Mouse (Mus musculus) left cerebral cortex, postnatal 4 days (tissue): ENCODE data around the gene Spock1. TPM values are rescaled to one million over a fixed set of nuclear protein-coding genes. Genes with fewer than 3 reads are reported as not detected.

ENCODE experiments used
- DNase-seq: peaks from one replicate; pipeline ENCODE4 v3.0.0-alpha.2; 2022
- intact Hi-C: fragments of 180-260 bp; cut with DNase I; formaldehyde crosslinking; loops from one replicate; pipeline ENCODE4 v1.15.1; 2025
- total RNA-seq, 2 experiments: library from RNA; stranded (reverse); gene quantifications; 2 replicates each; pipeline ENCODE4 v1.2.3; 2021

Spock1 gene
- 100 to 1,000 TPM; 197 to 198 TPM for total RNA-seq

DNA sequence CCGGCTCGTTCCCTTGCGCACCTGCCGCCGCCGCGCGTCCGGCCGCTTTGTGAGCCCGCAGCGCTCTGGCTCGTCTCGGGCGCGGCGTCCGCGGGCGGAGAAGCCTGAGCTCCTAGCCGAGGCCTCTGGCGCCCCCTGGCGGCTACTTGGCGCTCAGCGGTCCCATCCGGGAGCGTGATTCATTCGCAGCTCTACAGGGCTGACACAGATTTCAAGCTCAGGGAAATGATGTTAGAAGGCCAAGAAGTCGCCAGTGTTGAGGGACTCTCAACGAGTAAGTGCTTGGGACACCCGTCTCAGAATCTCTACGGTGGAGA is at the start of gene Spock1:
Spock1 (minus strand) TSS at position 67 of the 317 bp plus-strand sequence.
- intact Hi-C loops: loop anchor here (2.0 to 10.0 kb wide), 4 partner anchors 143 to 627 kb away; no protein-coding TSS in a partner anchor
- peak; percentile 94 for DNase-seq

DNA sequence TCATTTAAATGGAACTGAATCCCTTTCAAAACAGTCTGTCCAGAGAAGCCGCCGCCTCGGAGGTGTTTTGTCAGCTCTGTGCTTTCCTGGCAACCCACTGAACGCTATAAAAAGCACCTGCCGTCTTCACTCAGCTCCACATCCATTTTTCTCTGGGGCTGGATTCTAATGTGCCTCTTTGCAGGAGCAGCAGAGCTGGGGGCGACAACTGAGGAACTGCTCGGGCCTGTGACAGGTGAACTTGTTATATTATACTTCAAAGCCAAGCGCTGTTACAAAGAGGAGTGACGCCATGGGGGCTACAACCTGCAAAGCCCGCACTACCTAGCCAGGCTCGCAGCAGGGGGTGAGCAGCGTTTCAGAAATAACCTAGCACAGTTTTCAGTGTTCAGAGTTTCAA is 42.0 kb upstream of the Spock1 start:
- DNase-seq: no peak
- intact Hi-C loops: no loop called here

DNA sequence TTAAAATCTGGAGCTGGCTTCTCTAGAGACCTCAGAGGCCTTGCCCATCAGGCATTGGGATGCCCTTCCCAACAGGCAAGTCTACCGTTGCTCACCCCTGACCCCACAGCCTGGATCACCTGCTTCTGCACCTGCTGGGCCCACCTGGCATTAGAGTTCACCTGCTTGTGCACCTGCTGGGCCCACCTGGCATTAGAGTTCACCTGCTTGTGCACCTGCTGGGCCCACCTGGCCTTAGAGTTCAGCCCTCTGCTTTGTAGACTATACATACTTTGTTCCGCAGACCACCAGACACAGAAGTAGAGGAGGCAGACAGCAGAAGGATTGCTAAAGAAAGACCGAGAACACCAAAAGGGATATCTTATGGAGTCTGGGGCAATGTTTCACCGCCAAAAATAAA is 41.4 kb upstream of the Spock1 start:
- no peak for DNase-seq

GRCm38 (mm10) chr13:57945197-57945596 is 37.1 kb upstream of the Spock1 start:
- peak; percentile 76 for DNase-seq
- intact Hi-C loops: no loop called here

More for the DNA sequence above, 41.4 kb upstream of the Spock1 start:
- intact Hi-C loops: no loop called here

DNA sequence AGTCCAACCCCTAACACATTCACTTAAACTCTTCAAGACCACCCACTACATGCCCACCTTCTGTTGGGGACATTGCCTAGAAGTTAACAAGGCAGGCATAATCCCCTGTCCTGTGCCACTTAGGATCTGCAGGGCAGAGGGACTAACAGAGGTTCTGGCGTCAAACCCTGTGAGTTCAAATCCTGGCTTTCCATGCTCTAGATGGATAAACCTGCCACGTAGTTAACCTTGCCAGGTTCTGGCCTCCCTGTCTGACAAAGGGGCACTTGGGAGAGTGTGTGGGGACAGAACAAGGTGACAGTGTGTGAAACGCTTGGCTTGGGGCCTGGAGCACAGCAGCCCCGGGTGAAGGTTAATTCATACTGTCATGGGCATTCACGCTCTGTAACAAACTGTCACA is 36.3 kb upstream of the Spock1 start:
- intact Hi-C loops: no loop called here
- no peak for DNase-seq

- no peak for DNase-seq
- intact Hi-C loops: no loop called here
Measured at GRCm38 (mm10) chr13:57943900-57944299, 35.8 kb upstream of the Spock1 start.

DNA sequence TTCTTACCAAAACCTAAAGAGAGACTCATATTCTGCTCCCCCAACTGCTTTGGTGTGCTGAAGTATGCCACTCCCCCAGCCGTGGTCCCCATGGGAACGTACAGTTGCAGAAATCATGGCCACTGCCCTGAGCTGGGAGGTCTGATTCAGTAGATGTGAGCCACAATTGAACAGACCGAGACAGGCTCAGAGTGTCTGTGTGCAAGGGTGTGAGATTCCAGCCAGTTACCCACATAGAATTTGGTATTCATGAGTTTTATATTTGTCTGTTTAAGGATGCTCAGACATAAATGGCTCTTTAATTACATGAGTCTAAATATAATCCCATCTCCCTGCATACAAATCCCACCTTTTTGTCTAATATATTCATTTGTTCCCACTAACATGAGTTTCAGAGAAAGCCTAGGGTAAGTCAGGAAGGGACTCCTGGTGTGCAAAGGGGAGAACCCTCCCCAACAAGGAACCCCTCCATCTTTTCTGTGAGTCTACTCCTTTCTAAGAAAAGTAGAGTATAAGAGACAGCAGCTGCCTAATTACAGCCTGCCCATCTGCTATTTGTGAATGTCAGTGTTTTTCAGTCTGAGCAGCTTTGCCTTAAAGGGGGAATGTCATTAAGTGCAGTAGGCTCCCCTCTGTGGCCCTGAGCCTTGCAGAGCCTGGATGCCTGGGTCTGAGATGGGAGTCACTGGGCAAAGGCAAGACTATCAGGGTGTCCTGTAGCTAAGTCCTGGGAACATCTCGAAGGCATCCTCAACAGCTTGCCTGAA is 29.5 kb upstream of the Spock1 start:
- intact Hi-C loops: no loop called here
- DNase-seq: no peak

DNA sequence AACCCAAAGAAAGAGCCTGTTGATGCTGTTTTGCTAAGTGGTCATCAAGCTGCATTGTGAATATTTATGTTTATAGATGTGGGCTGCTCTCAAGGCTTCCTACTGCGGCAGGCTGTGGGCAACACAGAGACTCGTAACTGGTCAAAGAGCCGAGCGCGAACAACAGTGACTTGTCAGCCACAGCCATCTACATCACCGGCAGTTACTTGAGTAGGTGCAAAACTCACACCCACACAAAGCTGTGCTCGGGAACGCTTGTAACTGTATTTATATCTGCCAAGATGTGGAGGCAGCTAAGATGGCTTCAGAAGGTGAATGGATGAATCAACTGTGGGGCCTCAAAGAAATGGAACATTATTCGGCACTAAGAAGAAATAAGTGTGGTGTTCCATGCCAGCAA is 23.9 kb upstream of the Spock1 start:
- intact Hi-C loops: no loop called here
- no peak for DNase-seq

GRCm38 (mm10) chr13:57931376-57931775 is 23.2 kb upstream of the Spock1 start:
- intact Hi-C loops: no loop called here

GRCm38 (mm10) chr13:57930720-57931119 is 22.6 kb upstream of the Spock1 start:
- intact Hi-C loops: no loop called here
- DNase-seq: no peak

More at GRCm38 (mm10) chr13:57931376-57931775, 23.2 kb upstream of the Spock1 start:
- no peak for DNase-seq

DNA sequence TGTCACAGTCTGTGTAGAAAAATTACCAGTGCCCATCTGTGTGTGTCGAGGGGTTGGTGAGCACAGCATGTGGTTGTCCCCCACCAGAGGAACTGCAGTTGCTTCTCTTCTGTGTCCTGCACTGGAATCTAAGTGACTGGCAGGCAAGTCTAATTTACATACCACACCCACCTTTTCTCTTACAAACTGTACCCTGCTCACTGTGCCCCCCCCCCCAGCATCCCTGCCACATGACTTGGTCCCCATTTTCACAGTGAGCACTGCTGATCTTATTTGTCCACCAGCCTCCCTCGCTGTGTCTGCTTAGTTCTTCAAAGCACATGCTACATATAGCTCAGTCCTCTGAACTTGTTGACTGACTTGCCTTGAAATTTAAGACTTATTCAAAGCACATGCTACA is 22.2 kb upstream of the Spock1 start:
- no peak for DNase-seq
- intact Hi-C loops: no loop called here

DNA sequence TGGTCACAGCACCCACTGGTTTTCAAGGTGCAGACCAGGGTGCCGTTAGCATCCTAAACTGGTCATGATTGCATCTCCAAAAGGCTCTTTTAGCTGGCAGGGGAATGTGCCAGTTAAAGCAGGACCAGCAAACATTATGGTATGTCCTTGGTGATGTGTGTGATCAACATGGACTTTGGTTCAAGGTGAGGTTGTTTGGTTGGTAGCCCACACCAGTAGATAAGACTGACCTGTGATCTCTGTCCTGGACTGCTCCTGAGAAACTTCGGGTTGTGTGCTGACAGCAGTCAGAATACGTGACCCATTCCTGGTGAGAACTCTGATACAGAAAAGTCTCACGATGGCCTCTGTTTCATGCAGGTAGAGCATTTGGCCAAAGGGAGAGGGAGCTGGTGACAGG is 11.8 kb upstream of the Spock1 start:
- intact Hi-C loops: no loop called here
- no peak for DNase-seq

GRCm38 (mm10) chr13:57911171-57911570 is 3.0 kb upstream of the Spock1 start:
- intact Hi-C loops: no loop called here
- DNase-seq: peak; percentile 21

DNA sequence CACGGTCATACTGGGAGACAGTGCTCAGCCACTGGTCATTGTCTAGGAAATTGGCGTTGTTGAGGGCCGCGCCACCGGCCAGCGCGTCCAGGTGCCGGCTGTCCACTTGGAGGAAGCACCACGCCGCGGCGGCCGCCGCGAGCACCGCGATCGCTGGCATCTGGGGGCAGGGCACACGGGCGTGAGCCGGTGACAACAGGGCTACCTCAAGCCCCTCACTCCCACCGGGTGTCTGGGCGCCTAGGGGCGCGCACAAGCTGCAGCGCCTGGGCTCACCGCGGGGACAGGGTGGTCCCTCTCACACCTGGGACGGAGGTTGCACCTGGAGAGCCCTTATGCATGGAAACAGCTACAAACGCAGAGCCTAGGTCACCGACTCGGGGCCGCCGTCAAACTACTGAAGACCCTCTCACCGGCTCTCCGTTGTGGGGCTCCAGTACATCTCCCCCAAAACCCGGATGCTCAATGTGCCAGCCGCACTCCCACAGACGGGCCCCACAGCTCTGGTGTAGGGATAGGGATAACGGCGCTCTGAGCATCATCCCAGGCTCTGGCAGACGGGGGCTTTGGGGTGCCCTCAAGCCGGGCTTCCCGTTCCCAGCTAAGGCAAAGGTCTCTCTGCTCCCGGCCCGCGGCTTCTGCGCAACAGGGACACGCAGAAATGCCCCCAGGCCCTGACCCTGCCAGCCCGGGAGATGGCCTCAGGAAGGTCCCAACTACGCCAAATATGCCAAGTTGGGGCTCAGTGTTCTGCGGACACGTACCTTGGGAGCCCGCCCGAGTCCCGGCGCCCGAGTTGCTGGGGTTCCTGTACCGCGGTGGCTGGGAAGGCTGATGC is 485 bp downstream of the Spock1 start:
- no peak for DNase-seq
- intact Hi-C loops: loop anchor here (2.0 to 10.0 kb wide), 4 partner anchors 143 to 627 kb away; no protein-coding TSS in a partner anchor

DNA sequence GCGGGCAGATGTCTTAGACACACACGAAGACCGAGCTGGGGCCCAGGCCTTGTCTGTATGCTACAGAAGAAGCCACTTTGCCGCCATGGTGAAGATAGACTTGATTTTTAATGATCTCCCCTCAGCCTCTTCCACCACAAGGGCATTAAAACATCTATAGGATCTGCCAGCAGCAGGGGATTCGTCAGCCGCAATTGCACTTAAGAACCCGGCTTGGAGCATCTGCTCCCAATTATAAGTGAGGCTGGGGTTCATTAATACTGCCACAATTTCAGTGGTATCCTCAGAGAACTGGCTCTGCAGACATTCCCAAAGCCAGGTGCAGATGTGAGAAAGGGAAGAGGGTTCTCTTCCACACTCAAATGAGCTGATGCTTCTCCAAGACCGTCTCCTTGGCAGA is 13.5 kb downstream of the Spock1 start:
- no peak for DNase-seq
- intact Hi-C loops: no loop called here

GRCm38 (mm10) chr13:57889708-57890107 is 18.4 kb downstream of the Spock1 start:
- no peak for DNase-seq
- intact Hi-C loops: no loop called here

- no peak for DNase-seq
- intact Hi-C loops: no loop called here
Measured at GRCm38 (mm10) chr13:57889050-57889449, 19.1 kb downstream of the Spock1 start.

- DNase-seq: no peak
- intact Hi-C loops: no loop called here
Measured at GRCm38 (mm10) chr13:57879817-57880216, 28.3 kb downstream of the Spock1 start.

- intact Hi-C loops: no loop called here
- no peak for DNase-seq
Measured at GRCm38 (mm10) chr13:57878797-57879196, 29.3 kb downstream of the Spock1 start.

GRCm38 (mm10) chr13:57877782-57878181 is 30.4 kb downstream of the Spock1 start:
- DNase-seq: no peak
- intact Hi-C loops: no loop called here

- intact Hi-C loops: no loop called here
- no peak for DNase-seq
Measured at GRCm38 (mm10) chr13:57876966-57877365, 31.2 kb downstream of the Spock1 start.

GRCm38 (mm10) chr13:57870058-57870457 is 38.1 kb downstream of the Spock1 start:
- no peak for DNase-seq
- intact Hi-C loops: no loop called here
